Mouse (Mus musculus) CH12.LX (cell line): Measurements from ENCODE around the gene Cd99l2. TPM values are rescaled to one million over a fixed set of nuclear protein-coding genes. Genes with fewer than 3 reads are reported as not detected.

Experiments used
- DNase-seq: peaks from one replicate; pipeline ENCODE4 v3.0.0-alpha.2; 2013; ENCODE audit errors: extremely low read depth
- H3K27ac ChIP-seq: 2 replicates; pipeline ENCODE4 v1.5.1; 2012; ENCODE audit warnings: low read depth, mild to moderate bottlenecking, control low read depth, moderate library complexity; ENCODE audit not compliant: insufficient read depth
- H3K27me3 ChIP-seq: replicated peaks from 2 replicates; pipeline ENCODE3; 2012; ENCODE audit warnings: inconsistent platforms
- H3K36me3 ChIP-seq, 2 experiments: replicated peaks in 1 of 2; 2 replicates each; pipeline versions ENCODE3 to v1.6.1; 2012; ENCODE audit warnings: inconsistent platforms in 1 of 2, low read length in 1 of 2, mild to moderate bottlenecking in 1 of 2, mixed read lengths in 1 of 2, moderate library complexity in 1 of 2; ENCODE audit not compliant: control insufficient read depth in 1 of 2, insufficient read depth in 1 of 2
- H3K4me1 ChIP-seq, 2 experiments: 2 replicates each; pipeline ENCODE4 v1.6.1; 2012; ENCODE audit warnings: inconsistent platforms in 1 of 2, moderate library complexity in 1 of 2; ENCODE audit not compliant: insufficient read depth in 2 of 2, control insufficient read depth in 1 of 2
- H3K4me2 ChIP-seq: 2 replicates; pipeline ENCODE4 v1.6.1; 2012; ENCODE audit warnings: low read depth, mild to moderate bottlenecking, control low read depth; ENCODE audit not compliant: poor library complexity, insufficient read depth, severe bottlenecking
- H3K4me3 ChIP-seq, 3 experiments: fragments of 150-350 bp in 1 of 3; sonication (generic) in 1 of 3; replicated peaks in 1 of 3; 2 replicates each; pipeline versions ENCODE3 to v1.5.1; 2011 to 2012; ENCODE audit warnings: low read depth in 2 of 3, low read length in 2 of 3, mild to moderate bottlenecking in 2 of 3, moderate library complexity in 2 of 3, control low read depth in 1 of 3, improper control_type of control experiment in 1 of 3, inconsistent platforms in 1 of 3, mixed read lengths in 1 of 3; ENCODE audit not compliant: poor library complexity in 1 of 3
- H3K79me2 ChIP-seq: replicated peaks from 2 replicates; pipeline ENCODE4 v1.6.1; 2012; ENCODE audit warnings: mild to moderate bottlenecking, moderate library complexity; ENCODE audit not compliant: control insufficient read depth, poor library complexity, insufficient read depth, severe bottlenecking; ENCODE audit errors: extremely low read depth
- H3K9ac ChIP-seq: 2 replicates; pipeline ENCODE4 v1.6.1; 2012; ENCODE audit warnings: low read depth, mild to moderate bottlenecking, control low read depth, moderate library complexity; ENCODE audit not compliant: insufficient read depth
- H3K9me3 ChIP-seq: replicated peaks from 2 replicates; pipeline ENCODE3; 2012; ENCODE audit warnings: low read length, inconsistent platforms, mixed read lengths
- CHD2 ChIP-seq: IDR thresholded peaks from 2 replicates; pipeline ENCODE4 v1.6.1; 2011; ENCODE audit warnings: low read length, improper control_type of control experiment
- CTCF ChIP-seq, 2 experiments: IDR thresholded peaks in 1 of 2; conservative IDR thresholded peaks in 1 of 2; 2 replicates each; pipeline ENCODE4 v1.5.1; 2011 to 2012; ENCODE audit warnings: low read depth in 2 of 2, low read length in 2 of 2, improper control_type of control experiment in 1 of 2, inconsistent platforms in 1 of 2, mild to moderate bottlenecking in 1 of 2, moderate library complexity in 1 of 2
- E2F4 ChIP-seq: IDR thresholded peaks from 2 replicates; pipeline ENCODE4 v1.6.1; 2011; ENCODE audit warnings: low read depth, low read length, improper control_type of control experiment; ENCODE audit not compliant: insufficient replicate concordance
- ELF1 ChIP-seq: IDR thresholded peaks from 2 replicates; pipeline ENCODE4 v1.6.1; 2014; ENCODE audit warnings: low read depth, mild to moderate bottlenecking, inconsistent platforms, low read length, improper control_type of control experiment
- EP300 ChIP-seq: IDR thresholded peaks from 2 replicates; pipeline ENCODE4 v1.6.1; 2011; ENCODE audit warnings: low read length, improper control_type of control experiment
- GABPA ChIP-seq: IDR thresholded peaks from 2 replicates; pipeline ENCODE4 v1.6.1; 2012; ENCODE audit warnings: low read depth, low read length, improper control_type of control experiment, inconsistent platforms; ENCODE audit not compliant: insufficient replicate concordance
- HCFC1 ChIP-seq: IDR thresholded peaks from 2 replicates; pipeline ENCODE4 v1.6.1; 2012; ENCODE audit warnings: low read depth, mild to moderate bottlenecking, inconsistent platforms, low read length, improper control_type of control experiment
- JUN ChIP-seq: IDR thresholded peaks from 2 replicates; pipeline ENCODE4 v1.6.1; 2011; ENCODE audit warnings: low read depth, mild to moderate bottlenecking, low read length, improper control_type of control experiment, moderate library complexity; ENCODE audit not compliant: insufficient read depth
- JUND ChIP-seq: conservative IDR thresholded peaks from 2 replicates; pipeline ENCODE4 v1.6.1; 2011; ENCODE audit warnings: low read depth, low read length, improper control_type of control experiment
- MAX ChIP-seq: IDR thresholded peaks from 2 replicates; pipeline ENCODE4 v1.6.1; 2011; ENCODE audit warnings: low read length, improper control_type of control experiment
- MEF2A ChIP-seq: IDR thresholded peaks from 2 replicates; pipeline ENCODE4 v1.6.1; 2014; ENCODE audit warnings: low read depth, mild to moderate bottlenecking, inconsistent platforms, low read length, improper control_type of control experiment, borderline replicate concordance
- MXI1 ChIP-seq: IDR thresholded peaks from 2 replicates; pipeline ENCODE4 v1.6.1; 2011; ENCODE audit warnings: mild to moderate bottlenecking, low read depth, low read length, improper control_type of control experiment
- NRF1 ChIP-seq: IDR thresholded peaks from 2 replicates; pipeline ENCODE4 v1.6.1; 2014; ENCODE audit warnings: low read depth, mild to moderate bottlenecking, inconsistent platforms, low read length, improper control_type of control experiment, moderate library complexity
- POLR2A ChIP-seq: IDR thresholded peaks from 2 replicates; pipeline ENCODE4 v1.6.1; 2011; ENCODE audit warnings: low read depth, mild to moderate bottlenecking, improper control_type of control experiment, low read length
- POLR2AphosphoS2 ChIP-seq: IDR thresholded peaks from 2 replicates; pipeline ENCODE4 v1.6.1; 2011; ENCODE audit warnings: low read depth, low read length, improper control_type of control experiment
- RAD21 ChIP-seq: IDR thresholded peaks from 2 replicates; pipeline ENCODE4 v1.6.1; 2011; ENCODE audit warnings: low read depth, mild to moderate bottlenecking, low read length, improper control_type of control experiment, moderate library complexity
- RCOR1 ChIP-seq: conservative IDR thresholded peaks from 2 replicates; pipeline ENCODE4 v1.6.1; 2012; ENCODE audit warnings: low read depth, mild to moderate bottlenecking, inconsistent platforms, low read length, improper control_type of control experiment
- TBP ChIP-seq: conservative IDR thresholded peaks from 2 replicates; pipeline ENCODE4 v1.6.1; 2011; ENCODE audit warnings: low read depth, low read length, improper control_type of control experiment
- UBTF ChIP-seq: IDR thresholded peaks from 2 replicates; pipeline ENCODE4 v1.6.1; 2012; ENCODE audit warnings: low read depth, mild to moderate bottlenecking, inconsistent platforms, low read length, improper control_type of control experiment, moderate library complexity
- USF1 ChIP-seq: IDR thresholded peaks from 2 replicates; pipeline ENCODE4 v1.6.1; 2014; ENCODE audit warnings: low read depth, mild to moderate bottlenecking, inconsistent platforms, low read length, improper control_type of control experiment
- ZC3H11A ChIP-seq: IDR thresholded peaks from 2 replicates; pipeline ENCODE4 v1.6.1; 2012; ENCODE audit warnings: low read depth, mild to moderate bottlenecking, inconsistent platforms, low read length, improper control_type of control experiment
- dilution Hi-C: fragments of 300-500 bp; cut with MboI; formaldehyde crosslinking; loops from 2 replicates; pipeline ENCODE4 v1.14.3; 2020; ENCODE audit warnings: low sequenced_read_pairs; ENCODE audit not compliant: extremely low pct_unique_long_range_greater_than_20kb, extremely low pct_ligation_motif_present
- in situ Hi-C: fragments of 300-500 bp; cut with MboI; formaldehyde crosslinking; loops from 3 replicates; pipeline ENCODE4 v1.14.3; 2019; ENCODE audit warnings: low sequenced_read_pairs, low pct_ligation_motif_present, low pct_unique_long_range_greater_than_20kb, mixed read lengths
- polyA plus RNA-seq: library from polyadenylated mRNA; unstranded; fragments of >175 nt; gene quantifications from 2 replicates; pipeline ENCODE4 v1.2.1, GENCODE M21; 2012; ENCODE audit warnings: low read depth; ENCODE audit not compliant: insufficient read length
- total RNA-seq, 2 experiments: library from RNA; depleted of rRNA; stranded (reverse); fragments of 300-350 nt in 1 of 2; fragments of >200 nt in 1 of 2; gene quantifications; 2 replicates each; pipeline ENCODE4 v1.2.3; 2012 to 2014

Gene Cd99l2
- total and polyA plus RNA-seq, 3 experiments = 9.9 to 13.7 (median 10.4) TPM

GRCm38 (mm10) chrX:71442916-71443315, 49.7 kb downstream of the Cd99l2 start:
- Histone ChIP-seq H3K36me3 (peaks cover 7 to 18% of the 10 kb centered on the region in 2 experiments), H3K4me1 (no peaks in the 10 kb centered on the region)
- dilution Hi-C loops = no loop called here

GRCm38 (mm10) chrX:71439473-71439872, 53.2 kb downstream of the Cd99l2 start:
- no peak overlapping the region for H3K4me2 ChIP-seq
- in situ Hi-C loops = no loop called here
- H3K9me3 ChIP-seq = no peaks in the 10 kb centered on the region
- no peak overlapping the region for H3K4me3 ChIP-seq
- no peak overlapping the region for H3K9ac ChIP-seq
- peaks cover 7 to 24% of the 10 kb centered on the region in 2 experiments for H3K36me3 ChIP-seq
- H3K79me2 ChIP-seq = no peaks in the 10 kb centered on the region
- dilution Hi-C loops = no loop called here
- H3K27ac ChIP-seq = no peak overlapping the region
- no peak for DNase-seq
- no peak for TF ChIP-seq RAD21
- no peak for TF ChIP-seq POLR2A
- TF ChIP-seq JUN = no peak
- no peak for TF ChIP-seq UBTF
- no peak for TF ChIP-seq JUND
- TF ChIP-seq CHD2 = no peak
- TF ChIP-seq E2F4 = no peak
- no peak for TF ChIP-seq RCOR1
- TF ChIP-seq ZC3H11A = no peak
- no peaks in the 10 kb centered on the region for H3K27me3 ChIP-seq
- no peaks in the 10 kb centered on the region for H3K4me1 ChIP-seq

More at GRCm38 (mm10) chrX:71442916-71443315, 49.7 kb downstream of the Cd99l2 start:
- H3K9ac ChIP-seq = no peak overlapping the region
- no peak for DNase-seq
- H3K79me2 ChIP-seq = no peaks in the 10 kb centered on the region
- no peaks in the 10 kb centered on the region for H3K27me3 ChIP-seq
- TF ChIP-seq EP300 (no peak), RAD21 (no peak), TBP (no peak), MEF2A (no peak), JUND (no peak), NRF1 (no peak), POLR2AphosphoS2 (no peak), GABPA (no peak), MXI1 (no peak), JUN (no peak), MAX (no peak), ELF1 (no peak), CTCF (conservative IDR thresholded peaks at IDR 0.05 in 1 of 2, IDR thresholded peaks at IDR 0.05 in 1 of 2; ENCODE audit: low read depth in 2 of 2, low read length in 2 of 2) (no peak), UBTF (no peak), E2F4 (no peak), USF1 (no peak), HCFC1 (no peak)
- TF ChIP-seq, all 38 proteins: peak for 0
- H3K4me3 ChIP-seq = no peak overlapping the region
- H3K27ac ChIP-seq = no peak overlapping the region
- no peaks in the 10 kb centered on the region for H3K9me3 ChIP-seq
- no peak overlapping the region for H3K4me2 ChIP-seq
- in situ Hi-C loops = no loop called here
